Mouse (Mus musculus): ENCODE results near the gene Psat1.

DNA sequence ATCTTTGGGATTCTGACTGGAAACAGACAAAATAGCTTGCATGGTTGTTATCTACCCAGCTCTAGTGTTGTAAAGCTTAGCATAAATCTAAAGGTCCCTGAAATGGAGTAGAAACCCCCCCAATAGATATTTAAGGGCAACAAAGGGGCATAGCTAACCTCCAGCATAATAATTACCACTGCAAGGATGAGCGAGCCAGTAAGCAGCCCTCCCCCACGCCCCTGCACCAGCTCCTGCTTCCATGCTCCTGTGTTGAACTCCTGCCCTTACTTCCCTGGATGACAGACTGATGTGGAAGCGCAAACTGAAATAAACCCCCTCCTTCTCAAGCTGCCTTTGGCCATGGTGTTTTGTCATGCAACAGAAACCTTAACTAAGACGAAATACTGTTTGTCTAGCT is 26.2 kb upstream of the Psat1 start:
- TF ChIP-seq POLR2A (IDR thresholded peaks at IDR 0.05; ENCODE audit: insufficient read length, low read depth) (no peak), MAX (IDR thresholded peaks at IDR 0.05; ENCODE audit: low read depth) (no peak)

Data from myocyte (in vitro differentiated cells).